ENCODE assay signal across 15 mouse cellular contexts in the genomic region with DNA sequence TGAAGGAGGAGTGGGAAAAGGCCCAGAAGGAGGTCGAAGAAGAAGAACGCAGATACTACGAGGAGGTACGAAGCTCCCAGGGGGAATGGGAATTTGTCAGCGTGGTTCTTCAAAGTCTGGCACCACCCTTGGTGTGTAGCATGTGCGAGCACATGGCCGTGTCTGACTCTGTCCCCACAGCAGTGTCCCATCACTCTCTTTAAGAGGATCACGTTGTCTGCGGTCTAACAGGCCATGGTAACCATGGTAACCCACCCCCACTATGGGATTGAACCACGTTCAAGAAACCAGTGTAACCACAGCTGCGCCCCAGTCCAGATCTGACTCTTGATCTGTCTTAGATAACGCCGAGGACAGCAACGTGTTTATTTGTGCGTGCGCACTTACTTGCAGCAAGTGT.
A peak's percentile ranks its signal among the peaks of the same experiment; 100 is the strongest.
DNase-seq lines count a peak whose midpoint lies in the region; ATAC-seq and TF ChIP-seq lines count a peak whose summit lies in the region.
"Had no signal": no experiment of that assay in that cellular context is flagged by ENCODE, and none has a peak within 500 bp of the region (broad histone marks: within the 10 kb centered on the region; RNA-seq: fewer than 3 reads in every experiment).

No protein-coding gene starts in this region.

- WGBS in forebrain, embryonic 15.5 days, result 75% methylated on average over 16 of the region's 16 CpGs
- WGBS in forebrain, embryonic 10.5 days, result 87% methylated on average over 16 of the region's 16 CpGs
- WGBS in midbrain, embryonic 11.5 days, result 67% methylated on average over 16 of the region's 16 CpGs

- DNase-seq in forebrain, embryonic 10.5 days (ENCODE audit: extremely low spot score, low spot score), result no peak
- peak; percentile 78 for DNase-seq in R1 (ENCODE audit: low read depth, low spot score)
- DNase-seq in embryo, embryonic 11 days, result peak; percentile 29
- DNase-seq in midbrain, embryonic 11.5 days (ENCODE audit: low spot score, missing footprints), result peak; percentile 77
- DNase-seq in layer of hippocampus, adult 2 months (ENCODE audit: low spot score in 2 of 2), result no peak
- DNase-seq in c-Kit-positive CD71-positive TER-119-positive erythroid progenitor cells, embryonic 14.5 days (ENCODE audit: low spot score), result no peak
- DNase-seq in cerebellum, adult 11-12 months, result no peak
- DNase-seq: adrenal gland, adult 2 months; cerebellum, adult 2 months; gastrocnemius, postnatal 10 days; kidney, postnatal 36 days; thymus, postnatal 4 days had no signal

- H3K4me3 ChIP-seq in forebrain, embryonic 15.5 days, result no peak overlapping the region
- no peak overlapping the region for H3K4me3 ChIP-seq in forebrain, embryonic 10.5 days
- no peak overlapping the region for H3K4me3 ChIP-seq in midbrain, embryonic 11.5 days (ENCODE audit: low read depth, low read length)
- no peak overlapping the region for H3K4me3 ChIP-seq in layer of hippocampus, adult 2 months
- H3K4me3 ChIP-seq: intestine, embryonic 15.5 days; limb, embryonic 15.5 days had no signal

- H3K4me1 ChIP-seq in forebrain, embryonic 15.5 days, result peaks cover 10% of the 10 kb centered on the region
- H3K4me1 ChIP-seq in forebrain, embryonic 10.5 days, result peaks cover 10% of the 10 kb centered on the region; the same call in 1 of the 2 replicates
- no peaks in the 10 kb centered on the region; the same call in none of the 2 replicates for H3K4me1 ChIP-seq in midbrain, embryonic 11.5 days (ENCODE audit: control insufficient read depth, insufficient read depth, low read length)
- H3K4me1 ChIP-seq: intestine, embryonic 15.5 days had no signal

- no peaks in the 10 kb centered on the region for H3K9me3 ChIP-seq in forebrain, embryonic 15.5 days
- no peaks in the 10 kb centered on the region for H3K9me3 ChIP-seq in forebrain, embryonic 10.5 days
- no peaks in the 10 kb centered on the region for H3K9me3 ChIP-seq in midbrain, embryonic 11.5 days (ENCODE audit: control insufficient read depth, low read length)
- H3K9me3 ChIP-seq: intestine, embryonic 15.5 days; limb, embryonic 15.5 days had no signal

- TF ChIP-seq CTCF in layer of hippocampus, adult 2 months (conservative IDR thresholded peaks at IDR 0.05), result no peak

- peaks cover 36% of the 10 kb centered on the region for H3K36me3 ChIP-seq in forebrain, embryonic 15.5 days
- peaks cover 37% of the 10 kb centered on the region for H3K36me3 ChIP-seq in forebrain, embryonic 10.5 days (replicated peaks)
- H3K36me3 ChIP-seq in midbrain, embryonic 11.5 days (ENCODE audit: control insufficient read depth, insufficient read depth, low read length), result no peaks in the 10 kb centered on the region
- H3K36me3 ChIP-seq: intestine, embryonic 15.5 days had no signal

- no peak overlapping the region for H3K27ac ChIP-seq in forebrain, embryonic 15.5 days (replicated peaks)
- no peak overlapping the region for H3K27ac ChIP-seq in forebrain, embryonic 10.5 days
- no peak overlapping the region for H3K27ac ChIP-seq in midbrain, embryonic 11.5 days (ENCODE audit: low read depth, low read length)
- H3K27ac ChIP-seq in layer of hippocampus, adult 2 months, result no peak overlapping the region
- H3K27ac ChIP-seq: intestine, embryonic 15.5 days; limb, embryonic 15.5 days had no signal

- 0 out of 2 replicates have a peak, but pooled peaks have one; percentile 47 for ATAC-seq in forebrain, embryonic 15.5 days (replicated peaks)
- peak; percentile 78 for ATAC-seq in midbrain, embryonic 11.5 days (ENCODE audit: low FRiP score)
- ATAC-seq: intestine, embryonic 15.5 days had no signal

- no peaks in the 10 kb centered on the region for H3K27me3 ChIP-seq in forebrain, embryonic 15.5 days
- no peaks in the 10 kb centered on the region for H3K27me3 ChIP-seq in forebrain, embryonic 10.5 days (ENCODE audit: poor library complexity, severe bottlenecking)
- H3K27me3 ChIP-seq in midbrain, embryonic 11.5 days (ENCODE audit: control insufficient read depth, insufficient read depth, low read length), result no peaks in the 10 kb centered on the region
- H3K27me3 ChIP-seq: intestine, embryonic 15.5 days; limb, embryonic 15.5 days had no signal

- H3K9ac ChIP-seq in forebrain, embryonic 15.5 days (replicated peaks), result no peak overlapping the region
- H3K9ac ChIP-seq in midbrain, embryonic 11.5 days (ENCODE audit: low read length), result no peak overlapping the region
- H3K9ac ChIP-seq: intestine, embryonic 15.5 days; limb, embryonic 15.5 days had no signal

- no peak overlapping the region for H3K4me2 ChIP-seq in forebrain, embryonic 15.5 days (replicated peaks)
- no peak overlapping the region for H3K4me2 ChIP-seq in midbrain, embryonic 11.5 days
- H3K4me2 ChIP-seq: intestine, embryonic 15.5 days; limb, embryonic 15.5 days had no signal

Comparison
In these comparisons a context has a peak if more than half of its experiments do, and no peak if none do; other contexts are left out.
1. DNase-seq: peak in R1 (single experiment), embryo, embryonic 11 days (single experiment) and midbrain, embryonic 11.5 days (single experiment); none in forebrain, embryonic 10.5 days (single experiment), layer of hippocampus, adult 2 months (0 of 2), c-Kit-positive CD71-positive TER-119-positive erythroid progenitor cells, embryonic 14.5 days (single experiment) and cerebellum, adult 11-12 months (single experiment).